Mouse (Mus musculus) spleen, adult 2 months (tissue): ENCODE data around the gene Fam83c. TPM values are rescaled to one million over a fixed set of nuclear protein-coding genes. Genes with fewer than 3 reads are reported as not detected.

Experiments
- DNase-seq, 2 experiments: peaks; one replicate each; pipeline versions ENCODE4 v3.0.0 to v3.0.0-alpha.2; 2012 to 2021; ENCODE audit warnings: low spot score in 2 of 2, low read depth in 1 of 2
- H3K27ac ChIP-seq: fragments of 200-500 bp; 2 replicates; pipeline ENCODE4 v1.5.1; 2012; ENCODE audit warnings: low read length, inconsistent platforms; ENCODE audit not compliant: insufficient read depth
- H3K27me3 ChIP-seq: fragments of 200-500 bp; 2 replicates; pipeline ENCODE4 v1.6.1; 2012; ENCODE audit warnings: mild to moderate bottlenecking, moderate library complexity, low read length, inconsistent platforms; ENCODE audit not compliant: control insufficient read depth, insufficient read depth
- H3K36me3 ChIP-seq: fragments of 200-500 bp; 2 replicates; pipeline ENCODE4 v1.6.1; 2012; ENCODE audit warnings: mild to moderate bottlenecking, low read length, inconsistent platforms; ENCODE audit not compliant: control insufficient read depth, insufficient read depth
- H3K4me1 ChIP-seq: fragments of 200-500 bp; 2 replicates; pipeline ENCODE4 v1.6.1; 2011; ENCODE audit warnings: inconsistent platforms; ENCODE audit not compliant: control insufficient read depth, insufficient read depth, insufficient read length
- H3K4me3 ChIP-seq: fragments of 200-500 bp; 2 replicates; pipeline ENCODE4 v1.5.1; 2011; ENCODE audit warnings: mild to moderate bottlenecking, inconsistent platforms; ENCODE audit not compliant: insufficient read depth, insufficient read length; ENCODE audit errors: extremely low read depth
- CTCF ChIP-seq: fragments of 200-500 bp; IDR thresholded peaks from 2 replicates; pipeline ENCODE4 v1.5.1; 2011; ENCODE audit warnings: mild to moderate bottlenecking, inconsistent platforms; ENCODE audit not compliant: insufficient read depth, insufficient read length, insufficient replicate concordance; ENCODE audit errors: extremely low read depth
- POLR2A ChIP-seq: fragments of 200-500 bp; IDR thresholded peaks from 2 replicates; pipeline ENCODE4 v1.6.1; 2011; ENCODE audit warnings: low read depth, low read length, inconsistent platforms
- WGBS: fragments of 180-500 bp; shearing (Covaris S2); methylation state at CpG from one replicate; pipeline ENCODE4 v1.1.7; 2018; 5-methylcytosine and 5-hydroxymethylcytosine counted together
- polyA plus RNA-seq: library from polyadenylated mRNA; depleted of rRNA; stranded (reverse); fragments of >200 nt; gene quantifications from 2 replicates; pipeline ENCODE4 v1.2.3, GENCODE M21; 2012; rRNA removed

Fam83c gene
- polyA plus RNA-seq: not detected in 2 replicates

DNA sequence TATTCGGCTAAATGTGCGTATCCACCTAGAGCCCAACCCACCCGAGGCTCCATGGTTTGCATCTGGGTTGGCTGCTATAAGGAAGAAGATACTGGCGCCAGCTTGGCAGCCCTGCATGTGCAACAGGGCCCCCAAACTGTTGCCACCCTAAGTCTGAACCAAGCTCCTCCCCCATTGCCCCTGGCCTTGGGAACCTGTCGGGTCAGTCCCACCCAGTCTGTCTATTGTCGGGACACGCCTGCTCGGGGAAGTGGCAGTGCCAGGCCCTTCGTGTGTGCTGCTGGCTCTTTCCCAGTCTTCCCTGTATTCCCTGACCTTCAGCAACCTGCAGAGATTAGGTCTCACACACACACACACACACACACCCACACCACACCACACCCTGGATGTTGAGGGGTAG, at the start of gene Fam83c:
Fam83c (minus strand) TSS at position 123 of the 400 bp plus-strand sequence.
- Histone ChIP-seq H3K36me3 (no peaks in the 10 kb centered on the region), H3K4me3 (no peak within 1 kb of the TSS), H3K27ac (no peak within 1 kb of the TSS), H3K27me3 (no peaks in the 10 kb centered on the region), H3K4me1 (no peaks in the 10 kb centered on the region)
- 77% methylated on average over 9 of the region's 9 CpGs for WGBS
- DNase-seq: no peak
- TF ChIP-seq CTCF (no peak), POLR2A (no peak)

DNA sequence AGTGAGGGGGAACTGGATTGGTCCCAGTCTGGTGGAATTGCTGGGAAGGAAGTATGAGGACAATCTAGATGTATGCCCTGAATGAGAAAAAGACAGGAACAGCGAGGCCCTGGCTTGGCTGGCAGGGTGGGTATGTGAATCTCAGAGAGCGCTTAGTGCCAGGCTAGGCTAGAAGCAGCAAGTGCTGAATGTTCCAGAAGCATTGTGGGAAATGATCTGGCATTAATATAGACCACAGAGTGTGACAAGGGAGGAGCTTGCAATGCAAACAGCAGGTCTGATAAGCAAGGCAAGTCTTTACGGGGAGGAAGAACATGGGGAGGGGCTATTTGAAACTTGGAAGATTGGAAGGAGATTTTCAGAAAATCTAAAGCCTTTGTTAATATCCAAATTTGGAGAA, 47.4 kb upstream of the Fam83c start:
- Histone ChIP-seq H3K4me3 (no peak overlapping the region), H3K27me3 (no peaks in the 10 kb centered on the region), H3K36me3 (peaks cover 13% of the 10 kb centered on the region; the same call in 1 of the 2 replicates), H3K4me1 (no peaks in the 10 kb centered on the region; the same call in 1 of the 2 replicates), H3K27ac (no peak overlapping the region)
- TF ChIP-seq CTCF (no peak), POLR2A (no peak)
- DNase-seq: no peak
- WGBS: 81% methylated on average over 3 of the region's 3 CpGs

DNA sequence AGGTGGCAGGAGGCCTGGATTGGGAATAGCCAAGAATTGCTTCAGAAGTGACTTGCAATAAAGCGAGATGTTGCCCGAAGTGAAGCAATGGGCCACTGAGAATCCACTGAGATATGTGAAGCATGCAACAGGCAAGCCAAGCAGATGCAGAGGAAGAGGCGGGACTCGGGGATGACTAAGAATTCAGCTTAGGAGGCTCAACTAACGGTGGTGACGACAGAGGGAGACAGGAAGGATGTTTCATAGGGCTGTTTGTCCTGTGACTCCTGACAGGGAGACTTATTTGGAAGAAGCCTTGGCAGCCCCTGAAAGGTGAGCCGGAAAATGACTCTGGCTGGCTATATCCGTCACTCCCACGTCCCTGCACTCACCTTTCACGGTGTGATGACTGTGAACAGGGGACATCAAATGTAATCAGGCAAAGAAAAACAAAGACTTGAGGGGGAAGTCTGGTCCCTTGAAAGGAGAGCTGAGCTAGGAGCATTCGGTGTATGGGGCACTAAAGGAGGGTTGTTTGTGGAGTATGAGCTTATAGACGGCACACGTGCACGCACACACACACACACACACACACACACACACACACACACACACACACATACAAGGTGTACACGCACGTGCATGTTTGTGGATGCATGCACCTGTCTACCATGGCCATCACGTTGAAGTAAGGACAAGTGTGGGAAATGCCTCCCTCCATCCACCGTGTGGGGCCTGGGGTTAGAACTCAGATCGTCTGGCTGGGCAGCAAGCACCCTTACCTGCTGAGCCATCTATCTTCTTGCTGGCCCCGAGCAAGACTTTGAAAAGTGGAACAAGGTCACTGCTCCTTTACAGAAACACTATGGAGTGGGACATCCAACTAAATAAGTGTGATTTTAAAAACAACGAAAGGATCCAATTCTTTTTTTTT, 44.6 kb upstream of the Fam83c start:
- Histone ChIP-seq H3K36me3 (peaks cover 11% of the 10 kb centered on the region), H3K27ac (no peak overlapping the region), H3K27me3 (no peaks in the 10 kb centered on the region), H3K4me3 (no peak overlapping the region), H3K4me1 (no peaks in the 10 kb centered on the region)
- DNase-seq: no peak
- TF ChIP-seq CTCF (no peak), POLR2A (no peak)
- 84% methylated on average over 21 of the region's 21 CpGs for WGBS

DNA sequence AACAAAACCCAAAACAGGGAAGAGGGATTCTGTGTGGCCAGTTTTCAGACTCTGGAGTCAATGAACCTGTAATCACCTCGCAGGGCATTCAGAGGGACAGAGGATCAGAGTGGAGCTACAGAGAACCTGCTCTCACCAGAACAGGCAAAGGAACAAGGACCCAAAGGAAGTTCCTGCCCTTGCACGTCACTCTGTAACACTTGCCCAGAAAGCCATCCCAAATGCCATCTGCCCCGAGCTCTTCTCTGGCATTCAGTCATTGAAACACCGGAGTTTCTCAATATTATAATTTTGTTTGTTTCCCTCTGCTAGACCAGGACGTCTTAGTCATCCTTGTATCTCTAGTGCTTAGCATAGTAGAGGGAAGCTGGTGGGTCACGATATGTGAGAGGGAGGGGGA, 39.0 kb upstream of the Fam83c start:
- Histone ChIP-seq H3K4me3 (no peak overlapping the region), H3K27ac (no peak overlapping the region), H3K27me3 (no peaks in the 10 kb centered on the region), H3K4me1 (no peaks in the 10 kb centered on the region), H3K36me3 (peaks cover 6% of the 10 kb centered on the region)
- WGBS: 90% methylated on average over 6 of the region's 6 CpGs
- no peak for TF ChIP-seq CTCF
- no peak for TF ChIP-seq POLR2A
- DNase-seq: no peak

DNA sequence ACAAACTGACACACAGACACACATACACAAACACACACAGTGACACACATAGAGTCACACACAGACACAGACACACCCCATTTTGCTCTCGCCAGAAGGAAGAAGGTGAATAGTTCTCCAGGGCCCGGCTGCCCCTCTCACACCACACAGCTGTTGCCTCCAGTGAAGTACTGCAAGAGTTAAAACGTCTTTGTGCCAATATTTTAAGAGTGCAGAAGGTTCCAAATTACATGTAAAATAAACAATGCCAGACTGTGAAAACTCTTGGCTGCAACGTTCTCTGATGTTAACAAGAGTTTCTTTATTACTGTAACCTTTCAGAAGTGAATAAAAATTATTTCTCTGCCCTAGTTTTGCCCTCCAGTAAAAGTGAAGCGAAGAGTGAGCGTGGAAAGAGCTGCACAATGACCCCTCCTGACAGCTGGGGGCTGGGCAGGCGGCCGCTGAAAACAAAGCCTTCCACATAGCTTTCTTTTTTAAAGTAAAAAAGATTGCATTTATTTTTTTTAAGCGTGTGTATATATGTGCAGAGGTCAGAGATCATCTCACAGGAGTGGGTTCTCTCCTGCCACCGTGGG, 38.4 kb upstream of the Fam83c start:
- H3K4me3 ChIP-seq: no peak overlapping the region
- peaks cover 6% of the 10 kb centered on the region for H3K36me3 ChIP-seq
- H3K27ac ChIP-seq: no peak overlapping the region
- H3K27me3 ChIP-seq: no peaks in the 10 kb centered on the region
- 89% methylated on average over 10 of the region's 10 CpGs for WGBS
- DNase-seq: no peak
- no peak for TF ChIP-seq POLR2A
- H3K4me1 ChIP-seq: no peaks in the 10 kb centered on the region

DNA sequence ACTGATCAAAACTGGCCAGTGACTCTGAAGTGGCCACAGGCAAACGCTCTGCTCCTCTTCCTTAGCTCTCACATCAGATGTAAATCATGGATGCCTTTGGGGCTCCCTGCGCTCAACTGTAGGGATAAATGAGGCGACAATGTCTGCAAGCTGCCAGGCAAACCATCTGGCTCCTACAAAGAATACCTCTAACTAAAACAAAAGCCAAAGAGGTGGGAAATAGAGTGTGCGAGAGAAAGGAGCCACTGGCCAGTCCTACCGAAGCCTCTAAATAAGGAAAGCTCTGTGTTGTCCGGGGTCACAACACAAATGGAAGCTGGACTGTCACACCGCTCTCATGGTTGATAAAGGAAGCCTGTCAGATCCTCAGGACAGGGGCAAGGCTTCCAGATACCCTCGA, 37.8 kb upstream of the Fam83c start:
- Histone ChIP-seq H3K36me3 (peaks cover 6% of the 10 kb centered on the region), H3K4me1 (no peaks in the 10 kb centered on the region)
- 94% methylated on average over 8 of the region's 8 CpGs for WGBS

DNA sequence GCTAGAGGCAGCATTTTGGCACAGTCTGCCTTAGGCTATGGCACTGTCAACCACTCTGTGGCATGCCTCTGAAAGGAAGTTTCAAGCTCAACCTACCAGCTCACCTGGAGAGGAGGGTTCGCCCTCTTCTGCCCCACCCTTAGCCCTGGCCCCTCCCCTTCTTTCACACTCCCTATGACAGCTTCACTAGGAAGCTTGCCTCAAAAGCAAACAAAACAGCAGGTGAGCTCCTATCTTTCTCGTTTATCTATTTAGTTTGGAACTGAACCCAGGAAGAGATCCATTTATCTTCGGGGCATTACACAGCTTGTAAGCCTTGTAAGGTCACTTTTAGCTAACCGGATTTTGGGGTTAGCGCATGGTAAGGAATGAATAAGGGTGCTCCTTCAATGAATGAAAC, 35.1 kb upstream of the Fam83c start:
- Histone ChIP-seq H3K36me3 (peaks cover 3% of the 10 kb centered on the region; the same call in 1 of the 2 replicates), H3K27ac (no peak overlapping the region), H3K4me1 (no peaks in the 10 kb centered on the region), H3K27me3 (no peaks in the 10 kb centered on the region), H3K4me3 (no peak overlapping the region)
- TF ChIP-seq POLR2A (no peak), CTCF (no peak)
- 90% methylated on average over 5 of the region's 5 CpGs for WGBS
- no peak for DNase-seq

More for the DNA sequence above, 37.8 kb upstream of the Fam83c start:
- Histone ChIP-seq H3K27me3 (no peaks in the 10 kb centered on the region), H3K27ac (no peak overlapping the region), H3K4me3 (no peak overlapping the region)
- DNase-seq: no peak
- TF ChIP-seq CTCF (no peak), POLR2A (no peak)
